17 mouse cellular contexts compared by ENCODE assay signal in genomic region chr2:148350460-148350859, GRCm38 (mm10). TPM values are rescaled to one million over a fixed set of nuclear protein-coding genes. Genes with fewer than 3 reads are reported as not detected.
"Had no signal": no experiment of that assay in that cellular context is flagged by ENCODE, and none has a peak within 500 bp of the region (broad histone marks: within the 10 kb centered on the region; RNA-seq: fewer than 3 reads in every experiment).

No protein-coding gene starts in this region.

- H3K4me3 ChIP-seq: left cerebral cortex, adult 2 months; liver, embryonic 12.5 days; neural tube, embryonic 12.5 days had no signal

- DNase-seq: kidney, adult 8-10 months; kidney, postnatal 4 days; lung, embryonic 14.5 days; lung, postnatal 10 days; midbrain, embryonic 14.5 days; right cerebral cortex, adult 18-20 months; right cerebral cortex, postnatal 25 days; thymus, postnatal 25 days had no signal

- H3K4me2 ChIP-seq: liver, embryonic 12.5 days; lung, embryonic 14.5 days; neural tube, embryonic 12.5 days had no signal

- H3K27ac ChIP-seq: kidney, postnatal 0 days; left cerebral cortex, adult 2 months; liver, embryonic 12.5 days; macrophage; neural tube, embryonic 12.5 days; stomach, postnatal 0 days had no signal

- H3K4me1 ChIP-seq: liver, embryonic 12.5 days; neural tube, embryonic 12.5 days had no signal

- H3K9ac ChIP-seq: liver, embryonic 12.5 days; lung, embryonic 14.5 days; neural tube, embryonic 12.5 days had no signal

- H3K36me3 ChIP-seq: liver, embryonic 12.5 days; neural tube, embryonic 12.5 days had no signal

- ATAC-seq: inflammation-experienced regulatory T-cells, adult 6 months; intestine, postnatal 0 days; liver, embryonic 12.5 days had no signal

- H3K9me3 ChIP-seq: liver, embryonic 12.5 days; neural tube, embryonic 12.5 days had no signal

- H3K27me3 ChIP-seq: liver, embryonic 12.5 days; neural tube, embryonic 12.5 days had no signal

RNA-seq across cellular contexts. Expression of gene Sstr4, which starts 44.7 kb away (rescaled TPM):
- polyA plus RNA-seq: inflammation-experienced regulatory T-cells, adult 6 months; liver, embryonic 16.5 days; macrophage had no signal
